Mouse (Mus musculus) embryonic facial prominence, embryonic 15.5 days (tissue): ENCODE results near the gene Tmeff1. TPM values are rescaled to one million over a fixed set of nuclear protein-coding genes. Genes with fewer than 3 reads are reported as not detected.

Source experiments
- ATAC-seq: fragments of 200-750 bp; cut with Nextera tagmentation; 2 replicates; pipeline ENCODE4 v1.8.0; 2017; ENCODE audit warnings: low read depth, moderate TSS enrichment; ENCODE audit not compliant: insufficient number of reproducible peaks, low FRiP score, low TSS enrichment
- H3K27ac ChIP-seq: fragments of 300-500 bp; sonication (generic); replicated peaks from 2 replicates; pipeline ENCODE4 v1.5.1; 2015; ENCODE audit warnings: mild to moderate bottlenecking, inconsistent platforms
- H3K27me3 ChIP-seq: fragments of 300-500 bp; sonication (generic); 2 replicates; pipeline ENCODE4 v1.6.1; 2015; ENCODE audit warnings: inconsistent platforms
- H3K36me3 ChIP-seq: fragments of 300-500 bp; sonication (generic); 2 replicates; pipeline ENCODE4 v1.6.1; 2015; ENCODE audit warnings: mild to moderate bottlenecking, inconsistent platforms
- H3K4me1 ChIP-seq: fragments of 300-500 bp; sonication (generic); 2 replicates; pipeline ENCODE4 v1.6.1; 2015; ENCODE audit warnings: inconsistent platforms
- H3K4me2 ChIP-seq: fragments of 300-500 bp; sonication (generic); replicated peaks from 2 replicates; pipeline ENCODE4 v1.6.1; 2015; ENCODE audit warnings: mild to moderate bottlenecking, inconsistent platforms
- H3K4me3 ChIP-seq: fragments of 300-500 bp; sonication (generic); replicated peaks from 2 replicates; pipeline ENCODE4 v1.5.1; 2015; ENCODE audit warnings: mild to moderate bottlenecking, inconsistent platforms
- H3K9ac ChIP-seq: fragments of 300-500 bp; sonication (generic); 2 replicates; pipeline ENCODE4 v1.6.1; 2015; ENCODE audit warnings: inconsistent platforms
- H3K9me3 ChIP-seq: fragments of 300-500 bp; sonication (generic); replicated peaks from 2 replicates; pipeline ENCODE4 v1.6.1; 2016; ENCODE audit warnings: inconsistent platforms
- WGBS: fragments of 180-500 bp; shearing (Covaris S2); methylation state at CpG from one replicate; pipeline ENCODE4 v1.1.7; 2015; 5-methylcytosine and 5-hydroxymethylcytosine counted together
- polyA plus RNA-seq: library from polyadenylated mRNA; unstranded; fragments of >200 nt; fragmentation: Nextera tagmentation; extraction: Ambion mirVana; gene quantifications from 2 replicates; pipeline ENCODE4 v1.2.1, GENCODE M21; 2015

Gene Tmeff1
- polyA plus RNA-seq, 1 experiment from 2014 or later = 49.0 TPM

GRCm38 (mm10) chr4:48624961-48625360, 40.0 kb downstream of the Tmeff1 start:
- H3K4me1 ChIP-seq = no peaks in the 10 kb centered on the region
- WGBS = 80% methylated on average over 6 of the region's 6 CpGs
- no peaks in the 10 kb centered on the region for H3K9me3 ChIP-seq
- ATAC-seq = no peak
- H3K27me3 ChIP-seq = no peaks in the 10 kb centered on the region
- no peak overlapping the region for H3K27ac ChIP-seq
- H3K9ac ChIP-seq = no peak overlapping the region
- H3K4me2 ChIP-seq = no peak overlapping the region
- H3K36me3 ChIP-seq = peaks cover 17% of the 10 kb centered on the region
- H3K4me3 ChIP-seq = no peak overlapping the region

- 61% methylated on average over 9 of the region's 9 CpGs for WGBS
- Histone ChIP-seq H3K9me3 (no peaks in the 10 kb centered on the region), H3K4me1 (no peaks in the 10 kb centered on the region), H3K9ac (no peak overlapping the region), H3K27ac (0 out of 2 replicates have a peak overlapping the region, but pooled peaks have one; percentile 19), H3K4me2 (no peak overlapping the region), H3K36me3 (peaks cover 16% of the 10 kb centered on the region), H3K27me3 (no peaks in the 10 kb centered on the region), H3K4me3 (no peak overlapping the region)
- no peak for ATAC-seq
Observed at GRCm38 (mm10) chr4:48625836-48626235, 40.9 kb downstream of the Tmeff1 start.

GRCm38 (mm10) chr4:48629445-48629844, 44.5 kb downstream of the Tmeff1 start:
- H3K4me3 ChIP-seq = no peak overlapping the region
- ATAC-seq = no peak
- H3K9me3 ChIP-seq = no peaks in the 10 kb centered on the region
- H3K27me3 ChIP-seq = no peaks in the 10 kb centered on the region
- peaks cover 18% of the 10 kb centered on the region for H3K36me3 ChIP-seq
- no peaks in the 10 kb centered on the region for H3K4me1 ChIP-seq
- H3K9ac ChIP-seq = no peak overlapping the region
- H3K4me2 ChIP-seq = no peak overlapping the region
- WGBS = 85% methylated on average over 13 of the region's 13 CpGs
- H3K27ac ChIP-seq = no peak overlapping the region

GRCm38 (mm10) chr4:48633529-48633928, 48.6 kb downstream of the Tmeff1 start:
- H3K4me2 ChIP-seq = no peak overlapping the region
- no peak overlapping the region for H3K27ac ChIP-seq
- no peak overlapping the region for H3K4me3 ChIP-seq
- ATAC-seq = no peak
- H3K36me3 ChIP-seq = peaks cover 22% of the 10 kb centered on the region
- H3K9me3 ChIP-seq = no peaks in the 10 kb centered on the region
- H3K27me3 ChIP-seq = no peaks in the 10 kb centered on the region
- 61% methylated on average over 6 of the region's 6 CpGs for WGBS
- H3K4me1 ChIP-seq = no peaks in the 10 kb centered on the region
- H3K9ac ChIP-seq = no peak overlapping the region

- Histone ChIP-seq H3K36me3 (peaks cover 20% of the 10 kb centered on the region), H3K27ac (no peak overlapping the region), H3K4me3 (no peak overlapping the region), H3K9ac (no peak overlapping the region), H3K4me1 (no peaks in the 10 kb centered on the region), H3K4me2 (no peak overlapping the region), H3K27me3 (no peaks in the 10 kb centered on the region), H3K9me3 (no peaks in the 10 kb centered on the region)
- no peak for ATAC-seq
- WGBS = 65% methylated on average over 2 of the region's 2 CpGs
Observed at GRCm38 (mm10) chr4:48634058-48634457, 49.1 kb downstream of the Tmeff1 start.

- no peaks in the 10 kb centered on the region for H3K4me1 ChIP-seq
- H3K27ac ChIP-seq = no peak overlapping the region
- H3K36me3 ChIP-seq = peaks cover 29% of the 10 kb centered on the region
- no peaks in the 10 kb centered on the region for H3K27me3 ChIP-seq
- no peak overlapping the region for H3K4me2 ChIP-seq
- no peak for ATAC-seq
- H3K9ac ChIP-seq = no peak overlapping the region
- WGBS = 88% methylated on average over 13 of the region's 13 CpGs
- H3K9me3 ChIP-seq = no peaks in the 10 kb centered on the region
- no peak overlapping the region for H3K4me3 ChIP-seq
Observed at GRCm38 (mm10) chr4:48636831-48637230, 51.9 kb downstream of the Tmeff1 start.

GRCm38 (mm10) chr4:48638132-48638531, 53.2 kb downstream of the Tmeff1 start:
- Histone ChIP-seq H3K4me1 (no peaks in the 10 kb centered on the region), H3K27ac (no peak overlapping the region), H3K4me2 (no peak overlapping the region), H3K9me3 (no peaks in the 10 kb centered on the region), H3K36me3 (peaks cover 26% of the 10 kb centered on the region), H3K27me3 (no peaks in the 10 kb centered on the region), H3K4me3 (no peak overlapping the region), H3K9ac (no peak overlapping the region)
- ATAC-seq = no peak
- WGBS = 79% methylated on average over 10 of the region's 10 CpGs

- ATAC-seq = no peak
- H3K9ac ChIP-seq = no peak overlapping the region
- WGBS = 94% methylated on average over 17 of the region's 17 CpGs
- no peak overlapping the region for H3K27ac ChIP-seq
- no peak overlapping the region for H3K4me3 ChIP-seq
- H3K36me3 ChIP-seq = peaks cover 37% of the 10 kb centered on the region
- H3K9me3 ChIP-seq = no peaks in the 10 kb centered on the region
- no peak overlapping the region for H3K4me2 ChIP-seq
- no peaks in the 10 kb centered on the region for H3K27me3 ChIP-seq
- no peaks in the 10 kb centered on the region for H3K4me1 ChIP-seq
Observed at GRCm38 (mm10) chr4:48639503-48639902, 54.5 kb downstream of the Tmeff1 start.

GRCm38 (mm10) chr4:48643801-48644200, 58.8 kb downstream of the Tmeff1 start:
- no peak overlapping the region for H3K4me2 ChIP-seq
- no peaks in the 10 kb centered on the region for H3K4me1 ChIP-seq
- ATAC-seq = no peak
- WGBS = 77% methylated on average over 6 of the region's 6 CpGs
- H3K27me3 ChIP-seq = no peaks in the 10 kb centered on the region
- no peak overlapping the region for H3K27ac ChIP-seq
- no peak overlapping the region for H3K9ac ChIP-seq
- H3K4me3 ChIP-seq = no peak overlapping the region
- H3K36me3 ChIP-seq = peaks cover 53% of the 10 kb centered on the region
- H3K9me3 ChIP-seq = no peaks in the 10 kb centered on the region

GRCm38 (mm10) chr4:48646143-48646542, 61.2 kb downstream of the Tmeff1 start:
- no peaks in the 10 kb centered on the region for H3K4me1 ChIP-seq
- H3K9me3 ChIP-seq = no peaks in the 10 kb centered on the region
- H3K36me3 ChIP-seq = peaks cover 43% of the 10 kb centered on the region
- no peaks in the 10 kb centered on the region for H3K27me3 ChIP-seq
- H3K9ac ChIP-seq = no peak overlapping the region
- H3K27ac ChIP-seq = no peak overlapping the region
- WGBS = 87% methylated on average over 5 of the region's 5 CpGs
- no peak for ATAC-seq
- no peak overlapping the region for H3K4me2 ChIP-seq
- H3K4me3 ChIP-seq = no peak overlapping the region

- 88% methylated on average over 10 of the region's 10 CpGs for WGBS
- no peaks in the 10 kb centered on the region for H3K9me3 ChIP-seq
- no peak overlapping the region for H3K4me2 ChIP-seq
- H3K27ac ChIP-seq = no peak overlapping the region
- H3K27me3 ChIP-seq = no peaks in the 10 kb centered on the region
- H3K36me3 ChIP-seq = peaks cover 47% of the 10 kb centered on the region
- ATAC-seq = no peak
- no peaks in the 10 kb centered on the region for H3K4me1 ChIP-seq
- H3K4me3 ChIP-seq = no peak overlapping the region
- no peak overlapping the region for H3K9ac ChIP-seq
Observed at GRCm38 (mm10) chr4:48650617-48651360, 65.8 kb downstream of the Tmeff1 start.

- Histone ChIP-seq H3K4me1 (no peaks in the 10 kb centered on the region), H3K36me3 (peaks cover 48% of the 10 kb centered on the region), H3K9me3 (no peaks in the 10 kb centered on the region), H3K27ac (no peak overlapping the region), H3K4me2 (no peak overlapping the region), H3K9ac (no peak overlapping the region), H3K27me3 (no peaks in the 10 kb centered on the region), H3K4me3 (no peak overlapping the region)
- WGBS = 62% methylated on average over 4 of the region's 4 CpGs
- no peak for ATAC-seq
Observed at GRCm38 (mm10) chr4:48654118-48654517, 69.1 kb downstream of the Tmeff1 start.
